Mouse (Mus musculus): ENCODE data around the gene Mypop. TPM values are rescaled to one million over a fixed set of nuclear protein-coding genes. Genes with fewer than 3 reads are reported as not detected.
A peak's percentile ranks its signal among the peaks of the same experiment; 100 is the strongest.

Mypop gene
- polyA plus RNA-seq, 1 experiment from 2014 or later: 6.9 TPM

GRCm38 (mm10) chr7:19006476-19006875 lies 15.4 kb downstream of the Mypop start:
- H3K27ac ChIP-seq (ENCODE audit: low read depth, low read length): no peak overlapping the region

GRCm38 (mm10) chr7:19007026-19007977 lies 16.3 kb downstream of the Mypop start:
- ATAC-seq (ENCODE audit: low read depth): no peak
- H3K36me3 ChIP-seq (ENCODE audit: control insufficient read depth, insufficient read depth, low read length): peaks cover 11% of the 10 kb centered on the region
- no peaks in the 10 kb centered on the region for H3K9me3 ChIP-seq (ENCODE audit: control insufficient read depth, low read length)
- no peak overlapping the region for H3K27ac ChIP-seq (ENCODE audit: low read depth, low read length)
- no peaks in the 10 kb centered on the region for H3K27me3 ChIP-seq (ENCODE audit: control insufficient read depth, insufficient read depth, low read length)
- H3K9ac ChIP-seq (replicated peaks; ENCODE audit: low read depth, low read length): no peak overlapping the region
- H3K4me1 ChIP-seq (ENCODE audit: control insufficient read depth, insufficient read depth, low read length): peaks cover 29% of the 10 kb centered on the region
- no peak overlapping the region for H3K4me3 ChIP-seq (ENCODE audit: low read depth, low read length)
- no peak overlapping the region for H3K4me2 ChIP-seq (ENCODE audit: low read depth, low read length)
- WGBS: 77% methylated on average over 13 of the region's 13 CpGs

More at GRCm38 (mm10) chr7:19006476-19006875, 15.4 kb downstream of the Mypop start:
- no peaks in the 10 kb centered on the region for H3K9me3 ChIP-seq (ENCODE audit: control insufficient read depth, low read length)
- WGBS: 8% methylated on average over 12 of the region's 12 CpGs
- H3K4me1 ChIP-seq (ENCODE audit: control insufficient read depth, insufficient read depth, low read length): peaks cover 24% of the 10 kb centered on the region
- H3K4me2 ChIP-seq (ENCODE audit: low read depth, low read length): peak overlapping the region; percentile 20; the same call in 1 of the 2 replicates
- no peak overlapping the region for H3K4me3 ChIP-seq (ENCODE audit: low read depth, low read length)
- H3K9ac ChIP-seq (replicated peaks; ENCODE audit: low read depth, low read length): no peak overlapping the region
- H3K36me3 ChIP-seq (ENCODE audit: control insufficient read depth, insufficient read depth, low read length): peaks cover 11% of the 10 kb centered on the region
- no peak; the same call in 1 of the 2 replicates for ATAC-seq (ENCODE audit: low read depth)
- no peaks in the 10 kb centered on the region for H3K27me3 ChIP-seq (ENCODE audit: control insufficient read depth, insufficient read depth, low read length)

- 84% methylated on average over 7 of the region's 7 CpGs for WGBS
- H3K9me3 ChIP-seq (ENCODE audit: control insufficient read depth, low read length): no peaks in the 10 kb centered on the region
- no peak overlapping the region for H3K9ac ChIP-seq (replicated peaks; ENCODE audit: low read depth, low read length)
- H3K4me1 ChIP-seq (ENCODE audit: control insufficient read depth, insufficient read depth, low read length): peaks cover 19% of the 10 kb centered on the region
- H3K36me3 ChIP-seq (ENCODE audit: control insufficient read depth, insufficient read depth, low read length): peaks cover 8% of the 10 kb centered on the region
- no peak overlapping the region for H3K27ac ChIP-seq (ENCODE audit: low read depth, low read length)
- no peak overlapping the region for H3K4me2 ChIP-seq (ENCODE audit: low read depth, low read length)
- H3K27me3 ChIP-seq (ENCODE audit: control insufficient read depth, insufficient read depth, low read length): no peaks in the 10 kb centered on the region
- no peak for ATAC-seq (ENCODE audit: low read depth)
- no peak overlapping the region for H3K4me3 ChIP-seq (ENCODE audit: low read depth, low read length)
Measured at GRCm38 (mm10) chr7:19010581-19010980, 19.5 kb downstream of the Mypop start.

GRCm38 (mm10) chr7:19012025-19012621 lies 21.1 kb downstream of the Mypop start:
- no peak for ATAC-seq (ENCODE audit: low read depth)
- Histone ChIP-seq H3K27me3 (ENCODE audit: control insufficient read depth, insufficient read depth, low read length) (no peaks in the 10 kb centered on the region), H3K9ac (replicated peaks; ENCODE audit: low read depth, low read length) (peak overlapping the region; percentile 25; the same call in 1 of the 2 replicates), H3K4me3 (ENCODE audit: low read depth, low read length) (peak overlapping the region; percentile 5; the same call in 1 of the 2 replicates), H3K36me3 (ENCODE audit: control insufficient read depth, insufficient read depth, low read length) (0 out of 2 replicates have a peak, but pooled peaks cover 4% of the 10 kb centered on the region), H3K9me3 (ENCODE audit: control insufficient read depth, low read length) (no peaks in the 10 kb centered on the region), H3K4me2 (ENCODE audit: low read depth, low read length) (peak overlapping the region; percentile 41), H3K27ac (ENCODE audit: low read depth, low read length) (no peak overlapping the region), H3K4me1 (ENCODE audit: control insufficient read depth, insufficient read depth, low read length) (0 out of 2 replicates have a peak, but pooled peaks cover 7% of the 10 kb centered on the region)
- 6% methylated on average over 26 of the region's 31 CpGs for WGBS

- Histone ChIP-seq H3K9ac (replicated peaks; ENCODE audit: low read depth, low read length) (no peak overlapping the region), H3K36me3 (ENCODE audit: control insufficient read depth, insufficient read depth, low read length) (no peaks in the 10 kb centered on the region), H3K4me3 (ENCODE audit: low read depth, low read length) (no peak overlapping the region), H3K27me3 (ENCODE audit: control insufficient read depth, insufficient read depth, low read length) (no peaks in the 10 kb centered on the region), H3K4me2 (ENCODE audit: low read depth, low read length) (no peak overlapping the region), H3K4me1 (ENCODE audit: control insufficient read depth, insufficient read depth, low read length) (0 out of 2 replicates have a peak, but pooled peaks cover 7% of the 10 kb centered on the region), H3K27ac (ENCODE audit: low read depth, low read length) (no peak overlapping the region), H3K9me3 (ENCODE audit: control insufficient read depth, low read length) (no peaks in the 10 kb centered on the region)
- no peak for ATAC-seq (ENCODE audit: low read depth)
- 54% methylated on average over 2 of the region's 2 CpGs for WGBS
Measured at GRCm38 (mm10) chr7:19012882-19013281, 21.8 kb downstream of the Mypop start.

- H3K4me3 ChIP-seq (ENCODE audit: low read depth, low read length): no peak overlapping the region
- 71% methylated on average over 15 of the region's 15 CpGs for WGBS
- no peaks in the 10 kb centered on the region for H3K36me3 ChIP-seq (ENCODE audit: control insufficient read depth, insufficient read depth, low read length)
- H3K4me2 ChIP-seq (ENCODE audit: low read depth, low read length): no peak overlapping the region
- H3K9me3 ChIP-seq (ENCODE audit: control insufficient read depth, low read length): no peaks in the 10 kb centered on the region
- H3K27ac ChIP-seq (ENCODE audit: low read depth, low read length): no peak overlapping the region
- 0 out of 2 replicates have a peak, but pooled peaks cover 7% of the 10 kb centered on the region for H3K4me1 ChIP-seq (ENCODE audit: control insufficient read depth, insufficient read depth, low read length)
- ATAC-seq (ENCODE audit: low read depth): no peak
- H3K27me3 ChIP-seq (ENCODE audit: control insufficient read depth, insufficient read depth, low read length): no peaks in the 10 kb centered on the region
- no peak overlapping the region for H3K9ac ChIP-seq (replicated peaks; ENCODE audit: low read depth, low read length)
Measured at GRCm38 (mm10) chr7:19014452-19014851, 23.4 kb downstream of the Mypop start.

GRCm38 (mm10) chr7:19016042-19016441 lies 25.0 kb downstream of the Mypop start:
- H3K4me3 ChIP-seq (ENCODE audit: low read depth, low read length): no peak overlapping the region
- H3K27me3 ChIP-seq (ENCODE audit: control insufficient read depth, insufficient read depth, low read length): no peaks in the 10 kb centered on the region
- H3K36me3 ChIP-seq (ENCODE audit: control insufficient read depth, insufficient read depth, low read length): no peaks in the 10 kb centered on the region
- ATAC-seq (ENCODE audit: low read depth): no peak
- H3K27ac ChIP-seq (ENCODE audit: low read depth, low read length): no peak overlapping the region
- 93% methylated on average over 4 of the region's 4 CpGs for WGBS
- H3K9ac ChIP-seq (replicated peaks; ENCODE audit: low read depth, low read length): no peak overlapping the region
- no peak overlapping the region for H3K4me2 ChIP-seq (ENCODE audit: low read depth, low read length)
- 0 out of 2 replicates have a peak, but pooled peaks cover 7% of the 10 kb centered on the region for H3K4me1 ChIP-seq (ENCODE audit: control insufficient read depth, insufficient read depth, low read length)
- H3K9me3 ChIP-seq (ENCODE audit: control insufficient read depth, low read length): no peaks in the 10 kb centered on the region

- ATAC-seq (ENCODE audit: low read depth): no peak
- no peak overlapping the region for H3K9ac ChIP-seq (replicated peaks; ENCODE audit: low read depth, low read length)
- no peaks in the 10 kb centered on the region for H3K36me3 ChIP-seq (ENCODE audit: control insufficient read depth, insufficient read depth, low read length)
- H3K27me3 ChIP-seq (ENCODE audit: control insufficient read depth, insufficient read depth, low read length): peaks cover 6% of the 10 kb centered on the region; the same call in 1 of the 2 replicates
- 90% methylated on average over 7 of the region's 7 CpGs for WGBS
- H3K4me2 ChIP-seq (ENCODE audit: low read depth, low read length): no peak overlapping the region
- H3K4me3 ChIP-seq (ENCODE audit: low read depth, low read length): no peak overlapping the region
- H3K9me3 ChIP-seq (ENCODE audit: control insufficient read depth, low read length): no peaks in the 10 kb centered on the region
- H3K27ac ChIP-seq (ENCODE audit: low read depth, low read length): no peak overlapping the region
- H3K4me1 ChIP-seq (ENCODE audit: control insufficient read depth, insufficient read depth, low read length): no peaks in the 10 kb centered on the region
Measured at GRCm38 (mm10) chr7:19017909-19018308, 26.9 kb downstream of the Mypop start.

- no peak overlapping the region for H3K27ac ChIP-seq (ENCODE audit: low read depth, low read length)
- H3K4me1 ChIP-seq (ENCODE audit: control insufficient read depth, insufficient read depth, low read length): peaks cover 11% of the 10 kb centered on the region
- no peaks in the 10 kb centered on the region for H3K36me3 ChIP-seq (ENCODE audit: control insufficient read depth, insufficient read depth, low read length)
- 28% methylated on average over 8 of the region's 8 CpGs for WGBS
- H3K9ac ChIP-seq (replicated peaks; ENCODE audit: low read depth, low read length): no peak overlapping the region
- no peaks in the 10 kb centered on the region for H3K9me3 ChIP-seq (ENCODE audit: control insufficient read depth, low read length)
- no peak overlapping the region for H3K4me2 ChIP-seq (ENCODE audit: low read depth, low read length)
- no peak for ATAC-seq (ENCODE audit: low read depth)
- H3K27me3 ChIP-seq (ENCODE audit: control insufficient read depth, insufficient read depth, low read length): peaks cover 14% of the 10 kb centered on the region; the same call in 1 of the 2 replicates
- no peak overlapping the region for H3K4me3 ChIP-seq (ENCODE audit: low read depth, low read length)
Measured at GRCm38 (mm10) chr7:19021048-19021447, 30.0 kb downstream of the Mypop start.
